Mouse (Mus musculus) lung, embryonic 15.5 days (tissue): ENCODE measurements at regions not wholly inside any gene's neighbourhood (a gene's known extent, or its start where the extent isn't known, plus 50 kb on each side); places are given as distances from the start of the nearest gene placed in this dataset.

ENCODE experiments used
- ATAC-seq: fragments of 200-750 bp; cut with Nextera tagmentation; 2 replicates; pipeline ENCODE4 v1.8.0; 2017; ENCODE audit warnings: moderate number of reproducible peaks, borderline replicate concordance; ENCODE audit not compliant: low FRiP score, low TSS enrichment; ENCODE audit errors: extremely low read depth
- H3K27ac ChIP-seq: fragments of 300-500 bp; sonication (generic); 2 replicates; pipeline ENCODE4 v1.5.1; 2015; ENCODE audit warnings: moderate library complexity, mild to moderate bottlenecking, inconsistent platforms
- H3K27me3 ChIP-seq: fragments of 300-500 bp; sonication (generic); 2 replicates; pipeline ENCODE4 v1.6.1; 2015; ENCODE audit warnings: inconsistent platforms
- H3K36me3 ChIP-seq: fragments of 300-500 bp; sonication (generic); 2 replicates; pipeline ENCODE4 v1.6.1; 2015; ENCODE audit warnings: inconsistent platforms
- H3K4me1 ChIP-seq: fragments of 300-500 bp; sonication (generic); 2 replicates; pipeline ENCODE4 v1.6.1; 2015; ENCODE audit warnings: inconsistent platforms
- H3K4me2 ChIP-seq: fragments of 300-500 bp; sonication (generic); 2 replicates; pipeline ENCODE4 v1.6.1; 2015; ENCODE audit warnings: inconsistent platforms, mild to moderate bottlenecking, moderate library complexity
- H3K4me3 ChIP-seq: fragments of 300-500 bp; sonication (generic); 2 replicates; pipeline ENCODE4 v1.5.1; 2015; ENCODE audit warnings: mild to moderate bottlenecking, inconsistent platforms
- H3K9ac ChIP-seq: fragments of 300-500 bp; sonication (generic); 2 replicates; pipeline ENCODE4 v1.6.1; 2015; ENCODE audit warnings: inconsistent platforms
- H3K9me3 ChIP-seq: fragments of 300-500 bp; sonication (generic); 2 replicates; pipeline ENCODE4 v1.6.1; 2016; ENCODE audit warnings: inconsistent platforms
- WGBS: fragments of 180-500 bp; shearing (Covaris S2); methylation state at CpG from one replicate; pipeline ENCODE4 v1.1.7; 2015; 5-methylcytosine and 5-hydroxymethylcytosine counted together

GRCm38 (mm10) chr17:51683318-51683717, 149.8 kb downstream of the Satb1 start:
- Histone ChIP-seq H3K4me3 (no peak overlapping the region), H3K27me3 (no peaks in the 10 kb centered on the region), H3K27ac (no peak overlapping the region), H3K36me3 (no peaks in the 10 kb centered on the region), H3K9me3 (no peaks in the 10 kb centered on the region), H3K4me1 (no peaks in the 10 kb centered on the region), H3K9ac (no peak overlapping the region), H3K4me2 (no peak overlapping the region)
- 80% methylated on average over 4 of the region's 4 CpGs for WGBS
- no peak for ATAC-seq

GRCm38 (mm10) chr17:51682368-51682767, 150.7 kb downstream of the Satb1 start:
- WGBS, result 46% methylated on average over 3 of the region's 3 CpGs
- H3K27me3 ChIP-seq, result no peaks in the 10 kb centered on the region
- no peak overlapping the region for H3K4me2 ChIP-seq
- no peak overlapping the region for H3K4me3 ChIP-seq
- H3K9ac ChIP-seq, result no peak overlapping the region
- H3K9me3 ChIP-seq, result no peaks in the 10 kb centered on the region
- ATAC-seq, result no peak
- no peaks in the 10 kb centered on the region for H3K4me1 ChIP-seq
- H3K36me3 ChIP-seq, result no peaks in the 10 kb centered on the region
- no peak overlapping the region for H3K27ac ChIP-seq

GRCm38 (mm10) chr17:51677451-51677850, 155.6 kb downstream of the Satb1 start:
- no peaks in the 10 kb centered on the region for H3K9me3 ChIP-seq
- H3K27ac ChIP-seq, result no peak overlapping the region
- 85% methylated on average over 8 of the region's 8 CpGs for WGBS
- H3K36me3 ChIP-seq, result no peaks in the 10 kb centered on the region
- H3K27me3 ChIP-seq, result no peaks in the 10 kb centered on the region
- H3K4me2 ChIP-seq, result no peak overlapping the region
- H3K9ac ChIP-seq, result no peak overlapping the region
- no peak for ATAC-seq
- no peak overlapping the region for H3K4me3 ChIP-seq
- no peaks in the 10 kb centered on the region for H3K4me1 ChIP-seq

GRCm38 (mm10) chr17:51658408-51658807, 174.7 kb downstream of the Satb1 start:
- Histone ChIP-seq H3K4me1 (no peaks in the 10 kb centered on the region), H3K27me3 (no peaks in the 10 kb centered on the region), H3K9ac (no peak overlapping the region), H3K4me2 (no peak overlapping the region), H3K9me3 (no peaks in the 10 kb centered on the region), H3K4me3 (no peak overlapping the region), H3K36me3 (no peaks in the 10 kb centered on the region), H3K27ac (no peak overlapping the region)
- no peak for ATAC-seq
- 82% methylated on average over 4 of the region's 4 CpGs for WGBS

- Histone ChIP-seq H3K4me1 (no peaks in the 10 kb centered on the region), H3K9me3 (no peaks in the 10 kb centered on the region), H3K4me3 (no peak overlapping the region), H3K4me2 (no peak overlapping the region), H3K27me3 (no peaks in the 10 kb centered on the region), H3K9ac (no peak overlapping the region), H3K36me3 (no peaks in the 10 kb centered on the region), H3K27ac (no peak overlapping the region)
- ATAC-seq, result no peak
- WGBS, result 77% methylated on average over 3 of the region's 3 CpGs
Observed at GRCm38 (mm10) chr17:51653881-51654280, 179.2 kb downstream of the Satb1 start.

- Histone ChIP-seq H3K27me3 (no peaks in the 10 kb centered on the region), H3K9me3 (no peaks in the 10 kb centered on the region), H3K4me2 (no peak overlapping the region), H3K36me3 (no peaks in the 10 kb centered on the region), H3K4me1 (no peaks in the 10 kb centered on the region), H3K9ac (no peak overlapping the region), H3K4me3 (no peak overlapping the region), H3K27ac (no peak overlapping the region)
- WGBS, result 81% methylated on average over 2 of the region's 2 CpGs
- ATAC-seq, result no peak
Observed at GRCm38 (mm10) chr17:51651880-51652279, 181.2 kb downstream of the Satb1 start.

- no peaks in the 10 kb centered on the region for H3K4me1 ChIP-seq
- 71% methylated on average over 12 of the region's 12 CpGs for WGBS
- H3K27ac ChIP-seq, result no peak overlapping the region
- H3K27me3 ChIP-seq, result no peaks in the 10 kb centered on the region
- H3K9ac ChIP-seq, result no peak overlapping the region
- no peaks in the 10 kb centered on the region for H3K36me3 ChIP-seq
- H3K4me2 ChIP-seq, result no peak overlapping the region
- no peak overlapping the region for H3K4me3 ChIP-seq
- H3K9me3 ChIP-seq, result no peaks in the 10 kb centered on the region
- no peak for ATAC-seq
Observed at GRCm38 (mm10) chr17:51649213-51649815, 183.8 kb downstream of the Satb1 start.

- ATAC-seq, result no peak
- Histone ChIP-seq H3K9ac (no peak overlapping the region), H3K27me3 (no peaks in the 10 kb centered on the region), H3K36me3 (no peaks in the 10 kb centered on the region), H3K9me3 (no peaks in the 10 kb centered on the region), H3K4me1 (no peaks in the 10 kb centered on the region), H3K4me2 (no peak overlapping the region), H3K4me3 (no peak overlapping the region), H3K27ac (no peak overlapping the region)
- 64% methylated on average over 2 of the region's 2 CpGs for WGBS
Observed at GRCm38 (mm10) chr17:51646416-51646815, 186.7 kb downstream of the Satb1 start.

- Histone ChIP-seq H3K36me3 (no peaks in the 10 kb centered on the region), H3K4me2 (no peak overlapping the region), H3K27ac (no peak overlapping the region), H3K4me3 (no peak overlapping the region), H3K9ac (no peak overlapping the region), H3K9me3 (no peaks in the 10 kb centered on the region), H3K4me1 (no peaks in the 10 kb centered on the region), H3K27me3 (no peaks in the 10 kb centered on the region)
- no peak for ATAC-seq
- 71% methylated on average over 1 of the region's 1 CpGs for WGBS
Observed at GRCm38 (mm10) chr17:51645866-51646265, 187.2 kb downstream of the Satb1 start.

- H3K36me3 ChIP-seq, result no peaks in the 10 kb centered on the region
- H3K4me1 ChIP-seq, result no peaks in the 10 kb centered on the region
- ATAC-seq, result no peak
- WGBS, result 48% methylated on average over 2 of the region's 2 CpGs
- H3K9ac ChIP-seq, result no peak overlapping the region
- H3K4me3 ChIP-seq, result no peak overlapping the region
- no peaks in the 10 kb centered on the region for H3K27me3 ChIP-seq
- no peak overlapping the region for H3K27ac ChIP-seq
- no peak overlapping the region for H3K4me2 ChIP-seq
- no peaks in the 10 kb centered on the region for H3K9me3 ChIP-seq
Observed at GRCm38 (mm10) chr17:51642682-51643081, 190.4 kb downstream of the Satb1 start.

GRCm38 (mm10) chr17:51635913-51636312, 197.2 kb downstream of the Satb1 start:
- Histone ChIP-seq H3K4me2 (no peak overlapping the region), H3K27me3 (no peaks in the 10 kb centered on the region), H3K27ac (no peak overlapping the region), H3K9ac (no peak overlapping the region), H3K9me3 (no peaks in the 10 kb centered on the region), H3K4me1 (no peaks in the 10 kb centered on the region), H3K36me3 (no peaks in the 10 kb centered on the region), H3K4me3 (no peak overlapping the region)
- 96% methylated on average over 4 of the region's 4 CpGs for WGBS
- ATAC-seq, result no peak

- 23% methylated on average over 2 of the region's 2 CpGs for WGBS
- Histone ChIP-seq H3K4me3 (no peak overlapping the region), H3K4me1 (no peaks in the 10 kb centered on the region), H3K9ac (no peak overlapping the region), H3K4me2 (no peak overlapping the region), H3K27ac (no peak overlapping the region), H3K36me3 (no peaks in the 10 kb centered on the region), H3K27me3 (no peaks in the 10 kb centered on the region), H3K9me3 (no peaks in the 10 kb centered on the region)
- ATAC-seq, result no peak
Observed at GRCm38 (mm10) chr17:51631574-51631973, 201.5 kb downstream of the Satb1 start.

- Histone ChIP-seq H3K4me2 (no peak overlapping the region), H3K27me3 (no peaks in the 10 kb centered on the region), H3K9ac (no peak overlapping the region), H3K36me3 (no peaks in the 10 kb centered on the region), H3K9me3 (no peaks in the 10 kb centered on the region), H3K27ac (no peak overlapping the region), H3K4me3 (no peak overlapping the region), H3K4me1 (no peaks in the 10 kb centered on the region)
- WGBS, result 36% methylated on average over 3 of the region's 3 CpGs
- no peak for ATAC-seq
Observed at GRCm38 (mm10) chr17:51620528-51620927, 212.6 kb downstream of the Satb1 start.
